Mouse (Mus musculus): Measurements from ENCODE around the gene Nav2. TPM values are rescaled to one million over a fixed set of nuclear protein-coding genes. Genes with fewer than 3 reads are reported as not detected.

The Nav2 gene
- total and polyA plus RNA-seq, 3 experiments = 20.4 to 49.9 (median 34.4) TPM

GRCm38 (mm10) chr7:48961935-48962334 is 53.4 kb downstream of the Nav2 start:
- no peak overlapping the region for H3K9ac ChIP-seq (ENCODE audit: low read depth, low read length)
- H3K27me3 ChIP-seq (ENCODE audit: control insufficient read depth, insufficient read depth, low read length) = peaks cover 2% of the 10 kb centered on the region; the same call in 1 of the 2 replicates
- no peak overlapping the region for H3K27ac ChIP-seq
- H3K4me3 ChIP-seq = no peak overlapping the region
- intact Hi-C loops (cut with DNase I) = no loop called here
- no peak for TF ChIP-seq CTCF (IDR thresholded peaks at IDR 0.05)
- no peaks in the 10 kb centered on the region for H3K4me1 ChIP-seq (ENCODE audit: control insufficient read depth, insufficient read depth, low read length)
- H3K36me3 ChIP-seq (ENCODE audit: control insufficient read depth, insufficient read depth, low read length) = no peaks in the 10 kb centered on the region
- DNase-seq = no peak
- H3K79me2 ChIP-seq (replicated peaks; ENCODE audit: control insufficient read depth, insufficient read depth, low read length) = no peaks in the 10 kb centered on the region
- WGBS = 69% methylated on average over 4 of the region's 4 CpGs

GRCm38 (mm10) chr7:48963112-48963511 is 54.6 kb downstream of the Nav2 start:
- no peaks in the 10 kb centered on the region for H3K36me3 ChIP-seq (ENCODE audit: control insufficient read depth, insufficient read depth, low read length)
- no peak overlapping the region for H3K9ac ChIP-seq (ENCODE audit: low read depth, low read length)
- H3K27ac ChIP-seq = no peak overlapping the region
- H3K4me3 ChIP-seq = no peak overlapping the region
- intact Hi-C loops (cut with DNase I) = no loop called here
- TF ChIP-seq POLR2A (IDR thresholded peaks at IDR 0.05; ENCODE audit: insufficient read depth, low read depth, low read length) (no peak), EP300 (IDR thresholded peaks at IDR 0.05; ENCODE audit: insufficient read depth, low read depth, low read length) (no peak), CTCF (IDR thresholded peaks at IDR 0.05) (no peak)
- H3K27me3 ChIP-seq (ENCODE audit: control insufficient read depth, insufficient read depth, low read length) = peaks cover 2% of the 10 kb centered on the region; the same call in 1 of the 2 replicates
- WGBS = 33% methylated on average over 5 of the region's 5 CpGs
- no peaks in the 10 kb centered on the region for H3K4me1 ChIP-seq (ENCODE audit: control insufficient read depth, insufficient read depth, low read length)
- no peak for DNase-seq
- H3K79me2 ChIP-seq (replicated peaks; ENCODE audit: control insufficient read depth, insufficient read depth, low read length) = no peaks in the 10 kb centered on the region

GRCm38 (mm10) chr7:48963554-48963953 is 55.0 kb downstream of the Nav2 start:
- Histone ChIP-seq H3K9ac (ENCODE audit: low read depth, low read length) (no peak overlapping the region), H3K27me3 (ENCODE audit: control insufficient read depth, insufficient read depth, low read length) (peaks cover 2% of the 10 kb centered on the region; the same call in 1 of the 2 replicates), H3K79me2 (replicated peaks; ENCODE audit: control insufficient read depth, insufficient read depth, low read length) (no peaks in the 10 kb centered on the region), H3K36me3 (ENCODE audit: control insufficient read depth, insufficient read depth, low read length) (no peaks in the 10 kb centered on the region), H3K4me1 (ENCODE audit: control insufficient read depth, insufficient read depth, low read length) (no peaks in the 10 kb centered on the region), H3K4me3 (no peak overlapping the region), H3K27ac (no peak overlapping the region)
- TF ChIP-seq CTCF (IDR thresholded peaks at IDR 0.05) (no peak), EP300 (IDR thresholded peaks at IDR 0.05; ENCODE audit: insufficient read depth, low read depth, low read length) (no peak), POLR2A (IDR thresholded peaks at IDR 0.05; ENCODE audit: insufficient read depth, low read depth, low read length) (no peak)
- WGBS = 61% methylated on average over 4 of the region's 4 CpGs
- DNase-seq = no peak
- intact Hi-C loops (cut with DNase I) = no loop called here

- intact Hi-C loops (cut with DNase I) = no loop called here
- no peaks in the 10 kb centered on the region for H3K27me3 ChIP-seq (ENCODE audit: control insufficient read depth, insufficient read depth, low read length)
Observed at GRCm38 (mm10) chr7:48965796-48966512, 57.4 kb downstream of the Nav2 start.

DNA sequence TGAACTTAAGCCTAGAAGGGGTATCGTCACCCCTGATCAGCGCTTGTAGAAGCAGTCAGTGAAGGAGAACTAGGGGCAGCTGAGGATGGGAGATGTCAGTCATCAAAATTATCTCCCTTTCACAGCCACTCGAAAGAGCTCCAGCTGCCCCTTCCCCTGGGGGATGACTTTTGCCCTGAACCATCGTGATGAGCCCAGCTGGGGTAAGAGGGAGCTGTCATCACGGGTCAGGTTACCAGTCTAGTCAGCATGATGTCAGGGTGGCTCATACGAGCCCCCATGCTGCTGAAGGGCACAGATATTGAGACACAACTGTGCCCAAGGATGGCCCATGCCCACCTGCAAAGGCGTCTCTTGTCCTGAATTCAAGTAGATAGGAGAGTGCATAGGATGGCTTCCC is 72.5 kb downstream of the Nav2 start:
- no peaks in the 10 kb centered on the region for H3K79me2 ChIP-seq (replicated peaks; ENCODE audit: control insufficient read depth, insufficient read depth, low read length)
- H3K4me1 ChIP-seq (ENCODE audit: control insufficient read depth, insufficient read depth, low read length) = no peaks in the 10 kb centered on the region
- WGBS = 57% methylated on average over 7 of the region's 7 CpGs
- H3K9ac ChIP-seq (ENCODE audit: low read depth, low read length) = no peak overlapping the region
- H3K36me3 ChIP-seq (ENCODE audit: control insufficient read depth, insufficient read depth, low read length) = no peaks in the 10 kb centered on the region
- no peak for DNase-seq
- no peaks in the 10 kb centered on the region for H3K27me3 ChIP-seq (ENCODE audit: control insufficient read depth, insufficient read depth, low read length)
- no peak overlapping the region for H3K4me3 ChIP-seq
- TF ChIP-seq CTCF (IDR thresholded peaks at IDR 0.05) (no peak), POLR2A (IDR thresholded peaks at IDR 0.05; ENCODE audit: insufficient read depth, low read depth, low read length) (no peak), EP300 (IDR thresholded peaks at IDR 0.05; ENCODE audit: insufficient read depth, low read depth, low read length) (no peak)
- H3K27ac ChIP-seq = no peak overlapping the region
- intact Hi-C loops (cut with DNase I) = no loop called here

More at GRCm38 (mm10) chr7:48965796-48966512, 57.4 kb downstream of the Nav2 start:
- Histone ChIP-seq H3K9ac (ENCODE audit: low read depth, low read length) (no peak overlapping the region), H3K27ac (no peak overlapping the region), H3K79me2 (replicated peaks; ENCODE audit: control insufficient read depth, insufficient read depth, low read length) (no peaks in the 10 kb centered on the region), H3K4me1 (ENCODE audit: control insufficient read depth, insufficient read depth, low read length) (no peaks in the 10 kb centered on the region), H3K36me3 (ENCODE audit: control insufficient read depth, insufficient read depth, low read length) (no peaks in the 10 kb centered on the region), H3K4me3 (no peak overlapping the region)
- 74% methylated on average over 12 of the region's 12 CpGs for WGBS
- TF ChIP-seq EP300 (IDR thresholded peaks at IDR 0.05; ENCODE audit: insufficient read depth, low read depth, low read length) = no peak
- TF ChIP-seq CTCF (IDR thresholded peaks at IDR 0.05) = no peak
- TF ChIP-seq POLR2A (IDR thresholded peaks at IDR 0.05; ENCODE audit: insufficient read depth, low read depth, low read length) = no peak
- DNase-seq = no peak

- intact Hi-C loops (cut with DNase I) = no loop called here
- Histone ChIP-seq H3K9ac (ENCODE audit: low read depth, low read length) (no peak overlapping the region), H3K27ac (no peak overlapping the region), H3K27me3 (ENCODE audit: control insufficient read depth, insufficient read depth, low read length) (no peaks in the 10 kb centered on the region), H3K4me3 (no peak overlapping the region), H3K36me3 (ENCODE audit: control insufficient read depth, insufficient read depth, low read length) (no peaks in the 10 kb centered on the region), H3K79me2 (replicated peaks; ENCODE audit: control insufficient read depth, insufficient read depth, low read length) (no peaks in the 10 kb centered on the region), H3K4me1 (ENCODE audit: control insufficient read depth, insufficient read depth, low read length) (no peaks in the 10 kb centered on the region)
- no peak for DNase-seq
- TF ChIP-seq CTCF (IDR thresholded peaks at IDR 0.05) = no peak
- TF ChIP-seq EP300 (IDR thresholded peaks at IDR 0.05; ENCODE audit: insufficient read depth, low read depth, low read length) = no peak
- TF ChIP-seq POLR2A (IDR thresholded peaks at IDR 0.05; ENCODE audit: insufficient read depth, low read depth, low read length) = no peak
- WGBS = 59% methylated on average over 3 of the region's 3 CpGs
Observed at GRCm38 (mm10) chr7:48981814-48982213, 73.3 kb downstream of the Nav2 start.

Data from heart, adult 2 months (tissue).